8 mouse cellular contexts compared by ENCODE assay signal in the genomic region with DNA sequence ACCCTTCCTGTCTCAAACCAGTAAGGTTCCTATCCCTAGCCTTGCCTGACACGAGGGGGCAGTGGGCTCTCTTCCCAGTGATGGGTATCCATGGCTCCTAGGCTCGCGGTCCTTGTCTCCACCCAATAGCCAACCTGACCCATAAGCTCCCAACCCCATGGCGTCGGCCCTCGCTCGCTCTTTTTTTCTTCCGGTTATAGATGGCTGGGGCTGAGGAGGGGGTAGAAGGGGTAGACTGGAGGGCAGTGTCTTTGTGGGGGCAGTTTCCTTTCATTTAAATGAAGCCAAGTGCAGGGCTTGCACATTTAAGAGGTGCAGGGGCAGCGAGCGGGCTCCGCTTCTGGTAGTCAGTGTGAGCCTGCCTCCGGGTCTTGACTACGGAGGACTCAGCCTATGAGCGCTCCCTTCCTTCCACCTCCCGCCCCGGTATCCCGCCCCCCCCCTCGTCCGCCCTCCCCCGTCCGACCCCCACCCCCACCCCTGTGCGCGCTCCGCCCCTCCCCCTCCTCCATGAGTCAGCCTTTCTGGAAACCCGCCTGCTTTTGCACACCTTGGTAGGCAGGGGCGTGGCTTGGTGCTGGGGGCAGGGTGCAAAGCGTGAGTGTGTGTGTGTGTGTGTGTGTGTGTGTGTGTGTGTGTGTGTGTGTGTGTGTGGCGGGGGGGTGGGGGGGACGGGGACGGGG. TPM values are rescaled to one million over a fixed set of nuclear protein-coding genes. Genes with fewer than 3 reads are reported as not detected.
DNase-seq lines count a peak whose midpoint lies in the region; ATAC-seq and TF ChIP-seq lines count a peak whose summit lies in the region.

No protein-coding gene starts in this region.

- H3K4me2 ChIP-seq in heart, embryonic 13.5 days, result peak overlapping the region; percentile 87
- peak overlapping the region; percentile 72 for H3K4me2 ChIP-seq in kidney, postnatal 0 days (ENCODE audit: low read length)
- H3K4me2 ChIP-seq in neural tube, embryonic 15.5 days, result peak overlapping the region; percentile 72

- peak; percentile 33; the same call in 1 of the 2 replicates for TF ChIP-seq CTCF in kidney, postnatal 0 days (IDR thresholded peaks at IDR 0.05; ENCODE audit: low read depth)
- no peak for TF ChIP-seq CTCF in lung, adult 2 months (IDR thresholded peaks at IDR 0.05; ENCODE audit: insufficient read depth, low read length)

- WGBS in heart, embryonic 13.5 days, result under 1% methylated on average over 16 of the region's 30 CpGs
- WGBS in kidney, postnatal 0 days, result 2% methylated on average over 14 of the region's 30 CpGs
- WGBS in lung, adult 2 months, result 11% methylated on average over 21 of the region's 30 CpGs
- WGBS in neural tube, embryonic 15.5 days, result 2% methylated on average over 19 of the region's 30 CpGs

- DNase-seq in 416B (ENCODE audit: low read depth), result peak; percentile 89
- DNase-seq in R1 (ENCODE audit: low read depth, low spot score), result peak; percentile 85
- DNase-seq in cerebellum, postnatal 25 days, result peak; percentile 83 to 93
- DNase-seq in kidney, postnatal 0 days (ENCODE audit: low spot score), result peak; percentile 44
- DNase-seq in lung, adult 2 months, result peak; percentile 56
- peak; percentile 75 to 85 for DNase-seq in thymus, postnatal 36 days

- peaks cover 18% of the 10 kb centered on the region for H3K4me1 ChIP-seq in heart, embryonic 13.5 days
- H3K4me1 ChIP-seq in kidney, postnatal 0 days (replicated peaks; ENCODE audit: insufficient read depth, low read length), result peaks cover 8% of the 10 kb centered on the region; the same call in 1 of the 2 replicates
- peaks cover 11% of the 10 kb centered on the region for H3K4me1 ChIP-seq in lung, adult 2 months (ENCODE audit: control insufficient read depth, insufficient read depth, low read length)
- H3K4me1 ChIP-seq in neural tube, embryonic 15.5 days, result peaks cover 28% of the 10 kb centered on the region

- ATAC-seq in heart, embryonic 13.5 days (ENCODE audit: extremely low read depth, insufficient number of reproducible peaks, low FRiP score, low TSS enrichment), result peak; percentile 68
- peak; percentile 84 for ATAC-seq in kidney, postnatal 0 days (replicated peaks; ENCODE audit: low FRiP score, low read depth)
- ATAC-seq in neural tube, embryonic 15.5 days (ENCODE audit: low FRiP score), result peak; percentile 88

- no peak for TF ChIP-seq POLR2A in lung, adult 2 months (IDR thresholded peaks at IDR 0.05; ENCODE audit: borderline replicate concordance, extremely low read depth, low read depth, low read length)

- H3K9me3 ChIP-seq in heart, embryonic 13.5 days, result no peaks in the 10 kb centered on the region
- H3K9me3 ChIP-seq in kidney, postnatal 0 days (replicated peaks; ENCODE audit: low read length), result no peaks in the 10 kb centered on the region
- no peaks in the 10 kb centered on the region for H3K9me3 ChIP-seq in neural tube, embryonic 15.5 days (replicated peaks)

- H3K27me3 ChIP-seq in heart, embryonic 13.5 days (replicated peaks), result 0 out of 2 replicates have a peak, but pooled peaks cover 4% of the 10 kb centered on the region
- no peaks in the 10 kb centered on the region for H3K27me3 ChIP-seq in kidney, postnatal 0 days (ENCODE audit: insufficient read depth, low read length)
- no peaks in the 10 kb centered on the region for H3K27me3 ChIP-seq in neural tube, embryonic 15.5 days (replicated peaks)

- H3K27ac ChIP-seq in heart, embryonic 13.5 days (replicated peaks), result peak overlapping the region; percentile 66
- H3K27ac ChIP-seq in kidney, postnatal 0 days, result 0 out of 2 replicates have a peak overlapping the region, but pooled peaks have one; percentile 25
- peak overlapping the region; percentile 72 for H3K27ac ChIP-seq in neural tube, embryonic 15.5 days (replicated peaks)

- peaks cover 47% of the 10 kb centered on the region for H3K36me3 ChIP-seq in heart, embryonic 13.5 days
- H3K36me3 ChIP-seq in kidney, postnatal 0 days (ENCODE audit: insufficient read depth, low read length), result peaks cover 10% of the 10 kb centered on the region; the same call in 1 of the 2 replicates
- H3K36me3 ChIP-seq in neural tube, embryonic 15.5 days, result peaks cover 40% of the 10 kb centered on the region

- peak overlapping the region; percentile 80 for H3K9ac ChIP-seq in heart, embryonic 13.5 days
- peak overlapping the region; percentile 52; the same call in 1 of the 2 replicates for H3K9ac ChIP-seq in kidney, postnatal 0 days (ENCODE audit: low read depth, low read length)
- peak overlapping the region; percentile 51 for H3K9ac ChIP-seq in neural tube, embryonic 15.5 days (replicated peaks)

- peak overlapping the region; percentile 61 for H3K4me3 ChIP-seq in heart, embryonic 13.5 days
- peak overlapping the region; percentile 29; the same call in 1 of the 2 replicates for H3K4me3 ChIP-seq in kidney, postnatal 0 days (replicated peaks; ENCODE audit: low read depth, low read length)
- peak overlapping the region; percentile 52 for H3K4me3 ChIP-seq in lung, adult 2 months (replicated peaks; ENCODE audit: extremely low read depth, low read depth, low read length)
- H3K4me3 ChIP-seq in neural tube, embryonic 15.5 days (replicated peaks), result peak overlapping the region; percentile 41

RNA-seq across cellular contexts. Expression of gene Gnptg, which starts 18.0 kb away (rescaled TPM):
- 27.9 and 28.2 TPM in 2 replicates for polyA plus RNA-seq in heart, embryonic 13.5 days (2015; fragmentation: Nextera tagmentation; extraction: Ambion mirVana)
- 68.8 and 71.2 TPM in 2 replicates for polyA plus RNA-seq in kidney, postnatal 0 days (2015; fragmentation: Nextera tagmentation; extraction: Ambion mirVana)
- 46.3 and 55.6 TPM in 2 replicates for polyA plus RNA-seq in lung, adult 2 months (2012; rRNA removed)
- polyA plus RNA-seq in neural tube, embryonic 15.5 days (2015; fragmentation: Nextera tagmentation; extraction: Ambion mirVana), result 99.6 and 110 TPM in 2 replicates

RNA-seq across cellular contexts. Expression of gene Tsr3, which starts 18.0 kb away (rescaled TPM):
- polyA plus RNA-seq in heart, embryonic 13.5 days (2015; fragmentation: Nextera tagmentation; extraction: Ambion mirVana), result 27.4 and 31.7 TPM in 2 replicates
- polyA plus RNA-seq in kidney, postnatal 0 days (2015; fragmentation: Nextera tagmentation; extraction: Ambion mirVana), result 50.1 and 52.3 TPM in 2 replicates
- polyA plus RNA-seq in lung, adult 2 months (2012; rRNA removed), result 16.9 TPM in 2 replicates
- 57.8 and 60.2 TPM in 2 replicates for polyA plus RNA-seq in neural tube, embryonic 15.5 days (2015; fragmentation: Nextera tagmentation; extraction: Ambion mirVana)

RNA-seq across cellular contexts. Expression of gene Unkl, which starts 33.8 kb away (rescaled TPM):
- 4.3 and 4.5 TPM in 2 replicates for polyA plus RNA-seq in heart, embryonic 13.5 days (2015; fragmentation: Nextera tagmentation; extraction: Ambion mirVana)
- 7.0 and 7.5 TPM in 2 replicates for polyA plus RNA-seq in kidney, postnatal 0 days (2015; fragmentation: Nextera tagmentation; extraction: Ambion mirVana)
- polyA plus RNA-seq in lung, adult 2 months (2012; rRNA removed), result 29.8 and 32.0 TPM in 2 replicates
- 14.1 and 14.8 TPM in 2 replicates for polyA plus RNA-seq in neural tube, embryonic 15.5 days (2015; fragmentation: Nextera tagmentation; extraction: Ambion mirVana)

RNA-seq across cellular contexts. Expression of gene Baiap3, which starts 34.2 kb away (rescaled TPM):
- 0.57 and 0.69 TPM in 2 replicates for polyA plus RNA-seq in heart, embryonic 13.5 days (2015; fragmentation: Nextera tagmentation; extraction: Ambion mirVana)
- polyA plus RNA-seq in kidney, postnatal 0 days (2015; fragmentation: Nextera tagmentation; extraction: Ambion mirVana), result 1.0 and 1.5 TPM in 2 replicates
- polyA plus RNA-seq in lung, adult 2 months (2012; rRNA removed), result 23.8 and 28.3 TPM in 2 replicates
- polyA plus RNA-seq in neural tube, embryonic 15.5 days (2015; fragmentation: Nextera tagmentation; extraction: Ambion mirVana), result 9.9 and 10.3 TPM in 2 replicates

RNA-seq across cellular contexts. Expression of gene BC003965, which starts 37.6 kb away (rescaled TPM):
- polyA plus RNA-seq in heart, embryonic 13.5 days (2015; fragmentation: Nextera tagmentation; extraction: Ambion mirVana), result 22.0 and 25.2 TPM in 2 replicates
- polyA plus RNA-seq in kidney, postnatal 0 days (2015; fragmentation: Nextera tagmentation; extraction: Ambion mirVana), result 31.6 and 32.1 TPM in 2 replicates
- polyA plus RNA-seq in lung, adult 2 months (2012; rRNA removed), result 9.4 and 10.2 TPM in 2 replicates
- polyA plus RNA-seq in neural tube, embryonic 15.5 days (2015; fragmentation: Nextera tagmentation; extraction: Ambion mirVana), result 31.5 and 31.7 TPM in 2 replicates

Comparison
In these comparisons a context has a peak if more than half of its experiments do, and no peak if none do; other contexts are left out.
1. Peak in every context shown above with its lines: DNase-seq, ATAC-seq, H3K4me3 ChIP-seq and H3K27ac ChIP-seq.